Comparison of ENCODE assay signal across 37 mouse cellular contexts in genomic region chr11:54271437-54271949, GRCm38 (mm10). TPM values are rescaled to one million over a fixed set of nuclear protein-coding genes. Genes with fewer than 3 reads are reported as not detected.
A peak's percentile ranks its signal among the peaks of the same experiment; 100 is the strongest.
DNase-seq lines count a peak whose midpoint lies in the region; ATAC-seq and TF ChIP-seq lines count a peak whose summit lies in the region.
"Had no signal": no experiment of that assay in that cellular context is flagged by ENCODE, and none has a peak within 500 bp of the region (broad histone marks: within the 10 kb centered on the region; RNA-seq: fewer than 3 reads in every experiment).

No protein-coding gene starts in this region.

- H3K9me3 ChIP-seq in liver, postnatal 0 days (ENCODE audit: low read length) = no peaks in the 10 kb centered on the region
- H3K9me3 ChIP-seq in midbrain, embryonic 16.5 days (replicated peaks; ENCODE audit: control insufficient read depth, low read length, poor library complexity, severe bottlenecking) = no peaks in the 10 kb centered on the region
- H3K9me3 ChIP-seq: embryonic facial prominence, embryonic 10.5 days; embryonic facial prominence, embryonic 13.5 days; forebrain, embryonic 13.5 days; heart, embryonic 12.5 days; heart, embryonic 15.5 days; hindbrain, embryonic 10.5 days; hindbrain, embryonic 13.5 days; intestine, embryonic 15.5 days had no signal

- H3K4me2 ChIP-seq in liver, postnatal 0 days (ENCODE audit: low read depth, low read length) = no peak overlapping the region
- no peak overlapping the region for H3K4me2 ChIP-seq in midbrain, embryonic 16.5 days (ENCODE audit: low read length)
- H3K4me2 ChIP-seq: embryonic facial prominence, embryonic 13.5 days; forebrain, embryonic 13.5 days; heart, embryonic 12.5 days; heart, embryonic 15.5 days; hindbrain, embryonic 13.5 days; intestine, embryonic 15.5 days had no signal

- no peak for TF ChIP-seq EP300 in liver, postnatal 0 days (IDR thresholded peaks at IDR 0.05; ENCODE audit: low read depth)

- WGBS in liver, postnatal 0 days (ENCODE audit: insufficient replicate concordance) = 35% methylated on average over 5 of the region's 5 CpGs
- 89% methylated on average over 5 of the region's 5 CpGs for WGBS in midbrain, embryonic 16.5 days

- no peak overlapping the region for H3K27ac ChIP-seq in liver, postnatal 0 days (ENCODE audit: low read depth)
- H3K27ac ChIP-seq in midbrain, embryonic 16.5 days (ENCODE audit: low read length) = no peak overlapping the region
- H3K27ac ChIP-seq: embryonic facial prominence, embryonic 10.5 days; embryonic facial prominence, embryonic 13.5 days; forebrain, embryonic 13.5 days; gastrocnemius, adult 2 months; heart, embryonic 15.5 days; hindbrain, embryonic 10.5 days; hindbrain, embryonic 13.5 days; intestine, embryonic 15.5 days had no signal

- no peaks in the 10 kb centered on the region for H3K27me3 ChIP-seq in liver, postnatal 0 days (ENCODE audit: insufficient read depth, low read length)
- no peaks in the 10 kb centered on the region for H3K27me3 ChIP-seq in midbrain, embryonic 16.5 days (ENCODE audit: control insufficient read depth, insufficient read depth, low read depth, low read length)
- H3K27me3 ChIP-seq: embryonic facial prominence, embryonic 13.5 days; forebrain, embryonic 13.5 days; heart, embryonic 12.5 days; heart, embryonic 15.5 days; hindbrain, embryonic 13.5 days; intestine, embryonic 15.5 days had no signal

- H3K9ac ChIP-seq in liver, postnatal 0 days (replicated peaks) = no peak overlapping the region
- H3K9ac ChIP-seq in midbrain, embryonic 16.5 days (ENCODE audit: low read depth, low read length) = no peak overlapping the region
- H3K9ac ChIP-seq: embryonic facial prominence, embryonic 13.5 days; forebrain, embryonic 13.5 days; forebrain, postnatal 0 days; heart, embryonic 12.5 days; heart, embryonic 15.5 days; hindbrain, embryonic 13.5 days; intestine, embryonic 15.5 days had no signal

- peak; percentile 7 for DNase-seq in liver, postnatal 0 days
- DNase-seq in liver = no peak
- peak; percentile 7 for DNase-seq in T-cell, adult 2 months (ENCODE audit: low spot score)
- DNase-seq in cerebellum, postnatal 10 days = no peak
- DNase-seq: adrenal gland, adult 8-10 months; adrenal gland, postnatal 25 days; B cell, adult 2 months; cerebellum, adult 18-20 months; cerebellum, adult 9-10 months; cerebellum, postnatal 25 days; embryo, embryonic 11 days; forebrain, postnatal 0 days; gastrocnemius, adult 2 months; gastrocnemius, postnatal 14 days; heart, adult 11 months; heart, postnatal 10 days; heart, postnatal 36 days; kidney, adult 11 months had no signal

- H3K36me3 ChIP-seq in liver, postnatal 0 days (replicated peaks; ENCODE audit: insufficient read depth, low read length) = no peaks in the 10 kb centered on the region
- no peaks in the 10 kb centered on the region for H3K36me3 ChIP-seq in midbrain, embryonic 16.5 days (ENCODE audit: control insufficient read depth, insufficient read depth, low read length)
- H3K36me3 ChIP-seq: embryonic facial prominence, embryonic 10.5 days; embryonic facial prominence, embryonic 13.5 days; heart, embryonic 12.5 days; heart, embryonic 15.5 days; hindbrain, embryonic 10.5 days; hindbrain, embryonic 13.5 days; intestine, embryonic 15.5 days had no signal

- no peak overlapping the region for H3K4me3 ChIP-seq in liver, postnatal 0 days (ENCODE audit: low read depth, low read length)
- H3K4me3 ChIP-seq in midbrain, embryonic 16.5 days (ENCODE audit: low read depth, low read length) = no peak overlapping the region
- H3K4me3 ChIP-seq: embryonic facial prominence, embryonic 10.5 days; embryonic facial prominence, embryonic 13.5 days; erythroblast, embryonic 14.5 days; forebrain, embryonic 13.5 days; gastrocnemius, adult 2 months; heart, embryonic 12.5 days; heart, embryonic 15.5 days; hindbrain, embryonic 10.5 days; hindbrain, embryonic 13.5 days; intestine, embryonic 15.5 days had no signal

- no peak for ATAC-seq in liver, postnatal 0 days
- ATAC-seq in megakaryocyte-erythroid progenitor cell, adult 5-6 weeks (replicated peaks; ENCODE audit: low FRiP score, low TSS enrichment, poor library complexity, severe bottlenecking) = peak; percentile 41; the same call in 1 of the 2 replicates
- ATAC-seq in midbrain, embryonic 16.5 days = no peak
- ATAC-seq: CD4-positive, CD25-positive, alpha-beta regulatory T cell, adult 4 months; forebrain, embryonic 13.5 days; forebrain, postnatal 0 days; hindbrain, embryonic 16.5 days; intestine, embryonic 15.5 days; Patski had no signal

- no peak for TF ChIP-seq CTCF in liver, postnatal 0 days (IDR thresholded peaks at IDR 0.05; ENCODE audit: low read depth)

- H3K4me1 ChIP-seq in liver, postnatal 0 days (ENCODE audit: insufficient read depth) = no peaks in the 10 kb centered on the region
- H3K4me1 ChIP-seq in midbrain, embryonic 16.5 days (ENCODE audit: control insufficient read depth, insufficient read depth, low read length) = no peaks in the 10 kb centered on the region
- H3K4me1 ChIP-seq: embryonic facial prominence, embryonic 10.5 days; embryonic facial prominence, embryonic 13.5 days; forebrain, embryonic 13.5 days; heart, embryonic 12.5 days; heart, embryonic 15.5 days; hindbrain, embryonic 10.5 days; hindbrain, embryonic 13.5 days; intestine, embryonic 15.5 days had no signal

RNA-seq across cellular contexts. Expression of gene Il3, which starts 4.4 kb away (rescaled TPM):
- polyA plus RNA-seq in liver, postnatal 0 days (2015; fragmentation: Nextera tagmentation; extraction: Ambion mirVana) = not detected in 2 replicates
- not detected in 2 replicates for total RNA-seq in megakaryocyte-erythroid progenitor cell, adult 5-6 weeks (2014; fragmentation: Nextera tagmentation)
- not detected in 2 replicates for total RNA-seq in megakaryocyte-erythroid progenitor cell, adult 5-6 weeks (2017)
- polyA plus RNA-seq in midbrain, embryonic 16.5 days (2015; fragmentation: Nextera tagmentation; extraction: Ambion mirVana) = not detected in 2 replicates
- total RNA-seq: adrenal gland, adult 8-10 months; adrenal gland, postnatal 25 days; ES-E14; forebrain, postnatal 0 days; gastrocnemius, adult 2 months; gastrocnemius, postnatal 14 days; gastrocnemius, postnatal 4 days; heart, adult 8-10 months; heart, postnatal 10 days; heart, postnatal 36 days had no signal
- polyA plus RNA-seq: CD4-positive, CD25-positive, alpha-beta regulatory T cell, adult 4 months; cortical plate, adult 2 months; embryonic facial prominence, embryonic 10.5 days; embryonic facial prominence, embryonic 13.5 days; erythroblast, embryonic 14.5 days; forebrain, embryonic 13.5 days; forebrain, postnatal 0 days; frontal cortex, adult 2 months; heart, embryonic 12.5 days; heart, embryonic 15.5 days; hindbrain, embryonic 10.5 days; hindbrain, embryonic 13.5 days; hindbrain, embryonic 16.5 days; intestine, embryonic 15.5 days; Patski had no signal

RNA-seq across cellular contexts. Expression of gene Csf2, which starts 22.0 kb away (rescaled TPM):
- not detected in 2 replicates for polyA plus RNA-seq in liver, postnatal 0 days (2015; fragmentation: Nextera tagmentation; extraction: Ambion mirVana)
- total RNA-seq in megakaryocyte-erythroid progenitor cell, adult 5-6 weeks (2014; fragmentation: Nextera tagmentation) = not detected in 2 replicates
- total RNA-seq in megakaryocyte-erythroid progenitor cell, adult 5-6 weeks (2017) = not detected in 2 replicates
- not detected in 2 replicates for polyA plus RNA-seq in midbrain, embryonic 16.5 days (2015; fragmentation: Nextera tagmentation; extraction: Ambion mirVana)
- total RNA-seq: adrenal gland, adult 8-10 months; adrenal gland, postnatal 25 days; ES-E14; forebrain, postnatal 0 days; gastrocnemius, adult 2 months; gastrocnemius, postnatal 14 days; gastrocnemius, postnatal 4 days; heart, postnatal 10 days; heart, postnatal 36 days had no signal
- polyA plus RNA-seq: cortical plate, adult 2 months; embryonic facial prominence, embryonic 10.5 days; embryonic facial prominence, embryonic 13.5 days; erythroblast, embryonic 14.5 days; forebrain, embryonic 13.5 days; forebrain, postnatal 0 days; frontal cortex, adult 2 months; heart, embryonic 12.5 days; heart, embryonic 15.5 days; hindbrain, embryonic 10.5 days; hindbrain, embryonic 13.5 days; hindbrain, embryonic 16.5 days had no signal

RNA-seq across cellular contexts. Expression of gene Acsl6, which starts 32.1 kb away (rescaled TPM):
- 0.49 and 0.67 TPM in 2 replicates for polyA plus RNA-seq in liver, postnatal 0 days (2015; fragmentation: Nextera tagmentation; extraction: Ambion mirVana)
- total RNA-seq in megakaryocyte-erythroid progenitor cell, adult 5-6 weeks (2014; fragmentation: Nextera tagmentation) = 11.9 and 22.5 TPM in 2 replicates
- total RNA-seq in megakaryocyte-erythroid progenitor cell, adult 5-6 weeks (2017) = 20.0 and 23.1 TPM in 2 replicates
- polyA plus RNA-seq in midbrain, embryonic 16.5 days (2015; fragmentation: Nextera tagmentation; extraction: Ambion mirVana) = 46.2 and 47.0 TPM in 2 replicates
- polyA plus RNA-seq: CD4-positive, CD25-positive, alpha-beta regulatory T cell, adult 4 months had no signal

Comparison
In these comparisons a context has a peak if more than half of its experiments do, and no peak if none do; other contexts are left out.
1. DNase-seq: peak in liver, postnatal 0 days (single experiment) and T-cell, adult 2 months (single experiment); none in liver (single experiment) and cerebellum, postnatal 10 days (0 of 2).
2. RNA of gene Acsl6, which starts 32.1 kb away (polyA plus RNA-seq): 46.2 to 47.0 TPM in midbrain, embryonic 16.5 days; 0.49 to 0.67 TPM in liver, postnatal 0 days; every median in the first group is over 10 times any median in the second.